Mouse (Mus musculus) common myeloid progenitor, adult 5-6 weeks (primary cell): ENCODE measurements at regions not wholly inside any gene's neighbourhood (a gene's known extent, or its start where the extent isn't known, plus 50 kb on each side); places are given as distances from the start of the nearest gene placed in this dataset.

Experiments
- ATAC-seq: replicated peaks from 2 replicates; pipeline ENCODE4 v1.8.0; 2016; ENCODE audit warnings: low read depth, mild to moderate bottlenecking, moderate TSS enrichment, inconsistent platforms; ENCODE audit not compliant: poor library complexity, severe bottlenecking

GRCm38 (mm10) chr12:78072935-78073334 is 121.1 kb upstream of the Gm6657 start:
- no peak for ATAC-seq

GRCm38 (mm10) chr12:78074290-78074802 is 119.7 kb upstream of the Gm6657 start:
- ATAC-seq: no peak

GRCm38 (mm10) chr12:78077285-78077684 is 116.8 kb upstream of the Gm6657 start:
- ATAC-seq: no peak

- no peak for ATAC-seq
These were observed 111.9 kb upstream of the Gm6657 start for GRCm38 (mm10) chr12:78082163-78082562.

GRCm38 (mm10) chr12:78086016-78086415 is 108.0 kb upstream of the Gm6657 start:
- ATAC-seq: no peak

- 0 out of 2 replicates have a peak, but pooled peaks have one; percentile 52 for ATAC-seq
These were observed 106.1 kb upstream of the Gm6657 start for GRCm38 (mm10) chr12:78087921-78088320.

- ATAC-seq: no peak
These were observed 99.6 kb upstream of the Gm6657 start for GRCm38 (mm10) chr12:78094471-78094870.

GRCm38 (mm10) chr12:78095352-78095751 is 98.7 kb upstream of the Gm6657 start:
- ATAC-seq: no peak

GRCm38 (mm10) chr12:78095916-78096315 is 98.1 kb upstream of the Gm6657 start:
- ATAC-seq: no peak

- ATAC-seq: no peak
These were observed 96.9 kb upstream of the Gm6657 start for GRCm38 (mm10) chr12:78097119-78097518.

GRCm38 (mm10) chr12:78097692-78098091 is 96.3 kb upstream of the Gm6657 start:
- ATAC-seq: no peak

GRCm38 (mm10) chr12:78098765-78099194 is 95.3 kb upstream of the Gm6657 start:
- ATAC-seq: peak; percentile 72

GRCm38 (mm10) chr12:78099761-78100160 is 94.3 kb upstream of the Gm6657 start:
- ATAC-seq: no peak

- no peak for ATAC-seq
These were observed 93.3 kb upstream of the Gm6657 start for GRCm38 (mm10) chr12:78100756-78101155.

- ATAC-seq: no peak
These were observed 84.1 kb upstream of the Gm6657 start for GRCm38 (mm10) chr12:78109931-78110330.

GRCm38 (mm10) chr12:78118131-78118530 is 75.9 kb upstream of the Gm6657 start:
- no peak for ATAC-seq

GRCm38 (mm10) chr12:78119246-78119645 is 74.8 kb upstream of the Gm6657 start:
- no peak for ATAC-seq

- no peak for ATAC-seq
These were observed 74.2 kb upstream of the Gm6657 start for GRCm38 (mm10) chr12:78119855-78120254.

GRCm38 (mm10) chr12:78129130-78129845 is 64.8 kb upstream of the Gm6657 start:
- ATAC-seq: no peak

- ATAC-seq: no peak
These were observed 61.8 kb upstream of the Gm6657 start for GRCm38 (mm10) chr12:78132016-78132797.

- ATAC-seq: no peak
These were observed 60.7 kb upstream of the Gm6657 start for GRCm38 (mm10) chr12:78133341-78133740.
